Mouse (Mus musculus): Measurements from ENCODE around the gene Map7.
A peak's percentile ranks its signal among the peaks of the same experiment; 100 is the strongest.

Map7 gene

DNA sequence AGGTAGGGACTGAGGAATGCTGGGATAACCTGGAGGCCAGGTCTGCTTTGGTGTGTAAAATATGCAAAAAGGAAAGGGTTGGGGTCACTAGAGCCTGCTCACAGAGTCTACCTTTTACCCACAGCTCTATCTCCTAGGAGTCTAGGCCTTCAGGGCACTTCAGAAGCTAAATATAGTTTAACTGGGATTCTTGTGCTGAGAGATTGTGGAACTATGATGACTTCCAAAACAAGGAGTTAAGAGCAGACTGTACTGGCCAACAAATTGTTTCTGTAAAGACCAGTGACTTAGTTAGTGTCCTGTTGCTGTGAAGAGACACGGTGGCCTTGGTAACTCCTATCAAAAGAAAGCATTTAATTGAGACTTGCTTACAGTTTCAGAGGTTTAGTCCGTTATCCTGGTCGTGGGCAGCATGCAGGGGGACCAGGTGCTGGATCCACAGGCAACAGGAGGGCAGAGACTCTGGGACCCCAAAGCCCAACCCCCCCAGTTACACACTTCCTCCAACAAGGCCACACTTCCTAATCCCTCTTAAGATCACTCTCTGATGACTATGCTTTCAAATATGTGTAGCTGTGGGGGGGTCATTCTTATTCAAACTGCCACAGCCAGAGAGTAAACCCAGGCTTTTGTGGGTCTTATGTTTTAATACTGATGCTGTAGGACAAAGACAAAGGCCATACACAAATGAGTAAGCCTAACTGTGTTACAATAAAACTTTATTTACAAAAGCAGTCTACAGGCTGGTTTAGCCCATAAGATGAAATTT lies 150.1 kb downstream of the Map7 start:
- no peak for DNase-seq

DNA sequence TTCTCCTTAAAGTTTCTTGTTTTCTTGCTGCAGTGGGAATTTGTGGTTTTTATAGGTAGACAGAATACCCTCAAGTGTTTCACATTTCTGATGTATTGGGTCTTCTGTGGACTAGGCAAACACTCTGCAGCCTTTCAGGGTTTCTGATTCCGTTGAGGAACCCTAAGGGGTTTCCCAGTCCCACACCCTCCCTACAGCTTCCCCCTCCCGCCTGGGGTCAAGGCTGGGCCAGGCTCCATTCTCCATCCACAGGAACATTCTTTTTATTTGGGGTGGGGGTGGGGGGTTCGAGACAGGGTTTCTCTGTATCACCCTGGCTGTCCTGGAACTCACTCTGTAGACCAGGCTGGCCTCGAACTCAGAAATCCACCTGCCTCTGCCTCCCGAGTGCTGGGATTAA lies 150.8 kb downstream of the Map7 start:
- no peak for DNase-seq

DNA sequence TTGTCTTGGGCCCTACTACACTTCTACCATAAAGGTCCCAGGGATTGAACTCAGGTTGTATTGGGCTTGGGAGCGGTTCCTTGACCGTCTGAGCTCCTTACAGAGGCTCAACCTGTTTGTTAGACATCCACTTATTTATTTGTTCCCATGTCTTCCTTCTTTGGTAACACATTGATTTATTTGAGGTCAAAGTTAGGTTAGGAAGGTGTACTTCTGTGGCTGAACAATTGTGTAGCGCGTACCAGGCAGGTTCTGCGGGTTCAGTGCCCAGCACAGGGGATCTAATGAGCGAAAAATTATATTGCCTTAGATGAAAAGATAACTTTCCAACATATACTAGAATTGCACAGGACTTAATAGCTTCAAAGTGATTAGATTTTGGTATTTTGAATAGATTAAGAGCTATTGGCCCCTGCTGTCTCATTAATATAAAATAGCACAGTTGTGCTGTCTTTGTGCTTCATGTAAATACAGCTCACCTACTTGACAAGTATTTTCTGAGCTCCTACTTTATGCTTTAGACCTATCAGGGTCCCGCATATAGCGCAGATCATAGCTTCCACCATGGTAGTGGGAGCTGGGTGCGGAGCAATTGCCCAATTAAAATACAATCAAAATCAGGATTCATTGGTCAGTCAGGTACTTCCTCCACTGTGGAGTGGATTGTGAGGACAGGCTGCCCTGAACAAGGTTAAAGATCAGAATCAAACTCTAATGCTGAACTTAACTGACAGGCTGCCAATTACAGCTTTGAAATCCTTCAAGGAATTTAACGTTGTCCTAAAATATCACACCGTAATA lies 162.9 kb downstream of the Map7 start:
- no peak for DNase-seq

DNA sequence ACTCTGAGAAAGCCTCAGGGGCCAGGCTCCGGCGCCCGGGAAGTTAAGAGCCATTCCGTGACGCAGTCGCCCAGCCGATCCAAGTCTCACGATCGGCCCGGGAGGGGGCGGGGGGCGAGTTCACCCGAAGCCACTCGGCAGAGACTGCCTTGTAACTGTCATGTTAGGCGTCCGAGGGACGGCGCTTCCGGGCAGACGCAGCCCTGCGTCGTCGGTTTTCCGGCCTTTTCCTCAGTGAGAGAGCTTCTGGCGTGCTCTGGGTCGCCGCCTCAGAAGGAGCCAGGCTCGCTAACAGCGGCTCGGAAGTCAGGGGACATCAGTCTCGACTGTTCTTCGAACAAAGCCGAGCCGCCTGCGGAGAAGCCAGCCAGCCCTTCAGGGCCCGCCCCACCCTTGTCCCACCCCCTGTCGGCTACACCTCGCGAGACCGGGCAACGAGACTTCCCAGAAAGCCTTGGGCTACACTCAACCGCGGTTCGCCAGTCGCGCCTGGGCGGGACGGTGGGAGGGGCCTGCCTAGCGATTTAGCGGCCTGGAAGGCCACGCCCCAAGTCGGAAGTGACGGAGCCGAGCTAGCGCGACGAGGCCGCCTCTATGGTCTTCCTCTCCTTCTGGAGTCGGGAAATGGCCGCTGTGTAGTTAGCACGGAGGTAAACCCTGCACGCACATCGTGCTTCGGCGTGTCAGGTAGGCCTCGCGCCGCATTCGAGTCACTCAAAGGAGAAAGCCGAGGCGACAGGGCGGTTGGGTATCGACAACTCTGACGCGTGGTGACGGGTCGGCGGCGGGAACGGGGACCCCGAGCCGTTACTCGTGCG lies 163.9 kb downstream of the Map7 start, which contains the start of gene Bclaf1:
Gene Bclaf1 (plus strand): TSS at position 552 of the 818 bp plus-strand sequence.
- peak; percentile 100 for DNase-seq

DNA sequence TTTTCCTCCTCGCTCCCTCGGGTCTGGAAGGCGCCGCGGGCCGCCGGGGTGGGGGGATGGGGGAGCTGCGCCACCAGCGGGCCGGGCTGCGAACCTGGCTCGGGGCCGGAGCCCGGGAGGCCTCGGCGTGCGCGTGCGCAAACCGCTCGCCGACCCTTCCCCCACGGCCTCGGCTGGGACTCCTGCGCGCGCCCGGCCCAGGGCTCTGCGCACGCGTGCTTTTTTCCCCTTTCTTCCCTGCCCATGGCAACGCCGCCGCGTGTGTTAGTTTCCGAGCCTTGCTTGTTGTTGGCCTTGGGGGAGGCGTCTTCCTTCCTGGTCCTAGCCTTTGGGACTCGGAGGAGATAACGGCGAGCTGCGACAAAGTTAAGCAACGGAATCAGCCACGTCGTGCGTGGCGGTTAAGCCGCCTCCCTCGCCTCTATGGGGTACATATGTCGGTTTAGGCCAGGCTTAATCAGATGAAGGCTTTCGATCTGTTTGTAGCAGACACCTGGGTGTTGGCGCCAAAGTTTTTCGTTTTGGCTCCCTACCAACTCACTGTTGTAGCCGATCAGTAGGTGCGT lies 164.5 kb downstream of the Map7 start:
- peak; percentile 89 for DNase-seq

DNA sequence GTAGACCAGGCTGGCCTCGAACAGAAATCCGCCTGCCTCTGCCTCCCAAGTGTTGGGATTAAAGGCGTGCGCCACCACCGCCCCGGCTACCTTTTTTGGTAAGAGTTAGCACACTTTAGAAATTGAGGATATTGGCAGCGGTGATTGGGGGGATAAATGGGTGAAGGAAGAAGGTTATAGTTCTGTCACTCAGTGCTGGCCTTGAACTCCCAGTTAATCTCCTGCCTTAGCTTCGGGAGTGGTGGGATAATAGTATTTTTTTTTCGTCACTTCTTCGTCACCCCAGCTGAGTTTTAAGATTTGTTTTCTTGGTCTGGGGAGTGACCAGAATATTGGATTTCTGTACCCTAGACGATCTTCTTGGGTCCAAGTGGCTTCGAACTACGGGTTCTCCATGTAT lies 165.2 kb downstream of the Map7 start:
- no peak for DNase-seq

DNA sequence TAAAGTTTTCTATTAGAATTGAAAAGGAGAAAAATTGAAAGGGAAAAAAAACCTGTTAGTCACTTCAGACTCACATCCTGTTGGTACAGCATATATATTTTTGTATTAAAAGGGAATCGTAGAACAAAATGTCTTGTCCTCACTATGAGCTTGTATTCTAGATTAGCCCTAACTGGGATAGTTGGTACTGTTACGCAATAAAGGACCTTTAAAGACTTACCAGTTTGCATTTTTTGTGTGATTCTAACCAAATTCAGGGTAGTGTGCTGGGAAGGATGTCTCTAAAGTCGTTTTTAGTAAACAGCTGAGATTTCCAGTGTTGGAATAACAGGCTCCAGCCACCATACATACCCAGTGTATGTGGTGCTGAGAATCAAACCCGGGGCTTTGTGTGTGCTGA lies 165.7 kb downstream of the Map7 start:
- no peak for DNase-seq

DNA sequence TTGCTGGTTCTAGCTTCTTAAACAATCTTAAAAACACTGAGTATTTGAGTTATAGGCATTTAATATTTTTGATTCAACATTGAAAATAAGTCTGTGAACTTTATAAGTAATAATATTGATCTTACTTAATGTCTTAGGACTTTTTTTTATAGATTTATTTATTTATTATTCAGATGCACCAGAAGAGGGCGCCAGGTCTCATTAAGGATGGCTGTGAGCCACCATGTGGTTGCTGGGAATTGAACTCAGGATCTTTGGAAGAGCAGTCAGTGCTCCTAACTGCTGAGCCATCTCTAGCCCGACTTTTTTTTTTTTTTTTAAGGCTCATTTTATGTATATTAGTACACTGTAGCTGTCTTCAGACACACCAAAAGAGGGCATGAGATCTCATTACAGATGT lies 166.5 kb downstream of the Map7 start:
- DNase-seq = no peak

DNA sequence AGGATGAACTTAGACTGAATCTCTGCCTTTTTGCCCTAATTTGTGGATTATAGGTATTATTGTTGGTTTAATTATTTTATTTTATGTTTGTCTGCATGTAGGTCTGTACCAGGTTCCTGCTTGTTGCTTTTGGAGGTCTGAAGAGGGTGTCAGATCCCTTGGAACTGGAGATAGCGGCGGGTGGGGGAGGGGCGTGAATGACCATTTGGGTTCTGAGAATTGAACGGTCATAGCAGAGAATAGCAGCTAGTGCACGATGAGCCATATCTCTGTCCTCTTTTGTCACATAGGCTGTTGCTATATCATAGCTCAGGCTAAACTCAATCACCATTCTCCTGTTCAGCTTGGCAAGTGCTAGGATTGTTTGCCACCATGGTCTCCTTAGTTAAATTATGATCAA lies 169.2 kb downstream of the Map7 start:
- DNase-seq = no peak

DNA sequence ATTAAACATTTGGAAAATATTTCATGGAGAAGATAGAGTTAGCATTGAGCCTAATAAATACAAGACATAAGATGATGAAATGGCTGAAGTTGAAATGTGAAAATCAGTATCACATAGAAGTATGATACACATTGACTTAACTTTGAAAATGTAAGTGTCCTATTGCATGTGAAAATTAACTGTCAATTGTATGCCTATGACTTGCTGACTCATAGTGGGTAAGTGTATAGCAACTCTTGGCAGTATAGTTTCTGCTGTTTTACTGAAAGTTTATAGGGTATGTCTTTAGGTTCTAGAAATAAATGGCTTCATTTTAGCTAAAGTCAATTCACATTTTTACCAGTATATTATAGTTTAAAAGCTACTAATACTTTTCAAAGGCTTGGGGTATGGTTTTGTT lies 178.0 kb downstream of the Map7 start:
- no peak for DNase-seq
